Mouse (Mus musculus) sigmoid colon, adult 10 weeks (tissue): ENCODE data around the gene Tcp11. TPM values are rescaled to one million over a fixed set of nuclear protein-coding genes. Genes with fewer than 3 reads are reported as not detected.

Experiments used
- polyA plus RNA-seq: library from polyadenylated mRNA; stranded (reverse); fragments of 350-450 nt; fragmentation: Illumina TruSeq; extraction: RNeasy Lipid Tissue Mini Kit (QIAGEN cat#74804); gene quantifications from one replicate; pipeline ENCODE4 v1.2.3, GENCODE M21; 2014; ENCODE audit warnings: low read depth, low replicate concordance

Tcp11 gene
- not detected for polyA plus RNA-seq

DNA sequence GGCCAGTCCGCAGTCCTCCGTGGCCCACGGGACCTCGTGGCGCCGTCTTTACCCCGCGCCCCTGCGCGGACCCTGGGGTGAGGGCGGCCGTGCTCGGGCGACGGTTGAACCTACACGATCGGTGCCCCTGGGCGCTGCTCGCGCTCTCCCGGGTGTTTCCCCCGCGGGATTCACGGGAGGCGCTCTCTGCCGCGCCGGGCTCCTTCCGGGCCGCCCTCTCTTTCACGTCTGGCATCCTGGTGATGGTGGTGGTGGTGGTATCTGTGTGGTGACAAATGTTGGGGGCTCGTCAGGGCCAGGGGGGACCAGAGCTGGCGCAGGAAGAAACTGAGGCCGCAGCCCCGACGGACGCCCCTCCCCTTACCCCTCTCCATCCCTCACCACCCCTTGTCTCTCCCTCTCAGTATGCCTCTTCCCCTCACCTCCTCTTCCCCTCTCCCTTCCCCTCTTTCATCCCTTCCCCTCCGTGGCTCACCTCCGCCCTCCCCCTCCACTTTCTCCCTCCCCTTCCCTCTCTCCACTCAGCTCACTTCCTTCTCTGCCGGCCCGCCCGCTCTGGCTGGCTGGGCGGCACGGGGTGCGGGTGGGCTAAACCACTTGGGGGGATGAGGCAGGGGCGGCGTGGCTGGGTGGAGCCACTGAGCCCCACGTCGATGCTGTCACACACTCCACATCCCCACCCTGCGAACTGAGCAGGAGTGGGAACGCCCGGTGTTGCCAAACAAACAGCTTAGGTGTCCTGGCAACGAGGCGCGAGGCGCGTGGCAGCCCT is at the start of gene Tcp11:
Gene Tcp11, minus strand, starts transcription at position 595 of the 772 bp plus-strand sequence.

Other genes starting within 250 kb of the Tcp11 start
- 30.4 TPM for gene Snrpc, start 242.5 kb downstream of the Tcp11 start, polyA plus RNA-seq
- gene Uhrf1bp1, start 224.2 kb downstream of the Tcp11 start, polyA plus RNA-seq = 1.8 TPM
- gene Anks1, start 171.3 kb downstream of the Tcp11 start, polyA plus RNA-seq = 2.7 TPM
- 20.8 TPM for gene Taf11, start 170.8 kb downstream of the Tcp11 start, polyA plus RNA-seq
- gene Scube3, start 61.5 kb upstream of the Tcp11 start, polyA plus RNA-seq = 0.16 TPM
- 0.47 TPM for gene Zfp523, start 96.5 kb upstream of the Tcp11 start, polyA plus RNA-seq
- 0.25 TPM for gene Def6, start 127.1 kb upstream of the Tcp11 start, polyA plus RNA-seq
- gene Ppard, start 152.1 kb upstream of the Tcp11 start, polyA plus RNA-seq = 7.2 TPM
- not detected for gene Fance, start 232.9 kb upstream of the Tcp11 start, polyA plus RNA-seq
- gene Rpl10a, start 247.8 kb upstream of the Tcp11 start, polyA plus RNA-seq = 170 TPM